Mouse (Mus musculus): ENCODE data around the gene Ccdc28b. TPM values are rescaled to one million over a fixed set of nuclear protein-coding genes. Genes with fewer than 3 reads are reported as not detected.

The Ccdc28b gene
- polyA plus RNA-seq, 1 experiment from 2014 or later = 55.0 TPM

DNA sequence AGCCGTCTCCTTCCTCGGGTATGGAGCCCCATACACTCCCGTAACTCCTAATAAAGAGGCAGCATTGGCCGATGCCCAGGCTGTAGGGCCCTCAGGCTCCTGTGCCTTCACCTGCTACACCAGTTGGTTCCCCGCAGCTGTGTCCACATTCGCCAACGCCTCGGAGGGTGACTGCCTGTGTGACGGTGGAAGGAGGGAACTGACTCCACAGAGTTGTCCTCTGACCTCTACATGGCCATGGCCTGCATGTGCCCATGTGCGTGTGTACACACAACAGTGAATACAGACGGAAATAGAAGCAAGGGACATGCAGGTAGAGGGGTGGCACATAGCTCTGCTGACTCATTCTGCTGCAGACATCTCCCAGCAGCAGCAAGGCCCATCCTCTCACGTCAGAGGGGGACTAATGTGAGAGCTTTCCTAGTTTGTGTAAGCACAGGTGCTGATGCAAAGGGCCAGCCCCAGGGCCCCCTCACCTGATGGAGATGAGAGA lies 14.6 kb downstream of the Ccdc28b start:
- WGBS = 72% methylated on average over 12 of the region's 12 CpGs
- Histone ChIP-seq H3K27me3 (ENCODE audit: control insufficient read depth, insufficient read depth, low read length) (no peaks in the 10 kb centered on the region), H3K36me3 (ENCODE audit: control insufficient read depth, insufficient read depth) (peaks cover 25% of the 10 kb centered on the region), H3K27ac (ENCODE audit: low read length) (peak overlapping the region; percentile 45; the same call in 1 of the 2 replicates), H3K9ac (ENCODE audit: low read length) (no peak overlapping the region), H3K9me3 (replicated peaks; ENCODE audit: control insufficient read depth, low read length) (no peaks in the 10 kb centered on the region), H3K4me2 (ENCODE audit: low read depth, low read length) (no peak overlapping the region), H3K4me3 (ENCODE audit: low read length) (no peak overlapping the region), H3K4me1 (ENCODE audit: control insufficient read depth, insufficient read depth, low read length) (peaks cover 11% of the 10 kb centered on the region)
- ATAC-seq (replicated peaks; ENCODE audit: extremely low read depth, insufficient read depth, low FRiP score) = no peak

DNA sequence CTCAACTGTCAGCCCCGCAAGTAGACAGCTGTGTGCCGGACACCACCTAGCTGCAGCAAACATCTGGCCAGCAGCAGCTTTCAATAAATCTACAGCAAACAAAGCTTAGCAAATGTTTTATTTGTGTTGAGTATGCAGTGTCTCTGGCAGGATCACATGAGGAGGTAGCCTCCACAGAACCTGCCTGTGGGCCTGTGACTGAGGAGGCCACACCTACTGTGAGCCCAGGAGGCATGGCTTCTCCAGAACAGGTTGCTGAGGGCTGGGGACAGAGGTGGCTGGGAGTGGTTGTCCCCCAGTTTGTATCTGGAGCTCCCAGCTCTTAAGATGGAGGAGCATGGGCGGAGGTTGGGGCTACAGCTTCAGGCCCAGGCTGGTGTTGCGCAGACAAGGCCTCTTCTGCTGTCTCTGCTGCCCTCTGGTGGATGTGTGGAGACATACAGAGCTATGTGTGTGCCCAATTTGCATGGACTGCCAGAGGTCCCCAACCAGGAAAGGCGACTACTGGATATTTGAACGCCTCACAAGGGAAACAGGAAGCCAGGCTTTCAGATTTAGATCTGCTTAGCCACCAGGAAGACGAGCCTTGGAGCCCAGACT lies 15.2 kb downstream of the Ccdc28b start:
- Histone ChIP-seq H3K27ac (ENCODE audit: low read length) (no peak overlapping the region; the same call in 1 of the 2 replicates), H3K36me3 (ENCODE audit: control insufficient read depth, insufficient read depth) (peaks cover 29% of the 10 kb centered on the region), H3K9me3 (replicated peaks; ENCODE audit: control insufficient read depth, low read length) (no peaks in the 10 kb centered on the region), H3K4me1 (ENCODE audit: control insufficient read depth, insufficient read depth, low read length) (peaks cover 4% of the 10 kb centered on the region), H3K27me3 (ENCODE audit: control insufficient read depth, insufficient read depth, low read length) (no peaks in the 10 kb centered on the region), H3K4me2 (ENCODE audit: low read depth, low read length) (no peak overlapping the region), H3K9ac (ENCODE audit: low read length) (peak overlapping the region; percentile 46; the same call in 1 of the 2 replicates), H3K4me3 (ENCODE audit: low read length) (no peak overlapping the region)
- 39% methylated on average over 7 of the region's 7 CpGs for WGBS
- peak; percentile 79 for ATAC-seq (replicated peaks; ENCODE audit: extremely low read depth, insufficient read depth, low FRiP score)

DNA sequence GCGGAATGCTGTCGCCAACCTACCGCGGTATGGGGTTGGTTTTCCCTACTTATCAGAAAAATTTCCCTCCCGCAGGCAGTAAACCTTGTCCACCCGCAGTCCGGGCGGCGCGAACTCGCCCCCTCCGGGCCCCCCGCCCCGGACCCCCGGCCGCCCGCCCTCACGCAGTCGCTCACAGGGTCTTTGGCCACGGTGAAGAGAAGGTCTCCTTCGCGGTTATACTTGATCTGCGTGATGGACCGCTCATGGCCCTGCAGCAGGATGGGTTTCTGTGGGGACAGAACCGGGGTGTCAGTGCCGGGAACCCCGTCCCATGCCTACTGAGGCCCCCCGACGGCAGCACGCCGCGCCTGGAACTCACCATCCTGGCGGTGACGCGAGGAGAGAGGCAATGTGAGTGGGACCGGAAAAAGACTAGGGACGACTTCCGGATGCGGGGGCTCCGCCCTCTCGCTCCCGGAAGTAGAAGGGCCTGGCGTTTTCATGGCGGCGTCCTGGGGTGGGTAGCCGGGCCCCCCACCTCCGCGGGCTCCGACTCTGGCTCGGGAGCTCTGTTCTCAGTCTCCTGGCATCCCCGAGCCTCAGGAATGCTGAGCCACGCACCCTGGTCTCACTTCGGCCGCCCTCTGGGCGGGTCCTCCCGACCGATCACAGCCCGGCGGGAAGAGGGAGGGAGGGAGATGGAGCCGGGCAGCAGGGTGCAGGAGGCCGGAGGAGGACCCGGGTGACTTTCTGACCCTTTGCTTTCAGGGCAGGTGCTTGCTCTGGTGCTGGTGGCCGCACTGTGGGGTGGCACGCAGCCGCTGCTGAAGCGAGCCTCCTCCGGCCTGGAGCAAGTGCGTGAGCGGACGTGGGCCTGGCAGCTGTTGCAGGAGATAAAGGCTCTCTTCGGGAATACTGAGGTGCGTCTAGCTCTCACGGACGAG lies 23.3 kb downstream of the Ccdc28b start, which contains the start of the genes Eif3i and Tmem234:
Gene Eif3i, minus strand, starts transcription at position 416 of the 926 bp plus-strand sequence.
Gene Tmem234, plus strand, starts transcription at position 436 of the 926 bp plus-strand sequence.
- WGBS = under 1% methylated on average over 74 of the region's 74 CpGs
- peak within 1 kb of the TSS; percentile 97 for H3K9ac ChIP-seq (ENCODE audit: low read length)
- peaks cover 17% of the 10 kb centered on the region for H3K4me1 ChIP-seq (ENCODE audit: control insufficient read depth, insufficient read depth, low read length)
- peak within 1 kb of the TSS; percentile 68 for H3K27ac ChIP-seq (ENCODE audit: low read length)
- peak within 1 kb of the TSS; percentile 75 for H3K4me2 ChIP-seq (ENCODE audit: low read depth, low read length)
- no peaks in the 10 kb centered on the region for H3K9me3 ChIP-seq (replicated peaks; ENCODE audit: control insufficient read depth, low read length)
- no peaks in the 10 kb centered on the region for H3K27me3 ChIP-seq (ENCODE audit: control insufficient read depth, insufficient read depth, low read length)
- peak within 1 kb of the TSS; percentile 96 for H3K4me3 ChIP-seq (ENCODE audit: low read length)
- ATAC-seq (replicated peaks; ENCODE audit: extremely low read depth, insufficient read depth, low FRiP score) = peak; percentile 86
- H3K36me3 ChIP-seq (ENCODE audit: control insufficient read depth, insufficient read depth) = peaks cover 16% of the 10 kb centered on the region

DNA sequence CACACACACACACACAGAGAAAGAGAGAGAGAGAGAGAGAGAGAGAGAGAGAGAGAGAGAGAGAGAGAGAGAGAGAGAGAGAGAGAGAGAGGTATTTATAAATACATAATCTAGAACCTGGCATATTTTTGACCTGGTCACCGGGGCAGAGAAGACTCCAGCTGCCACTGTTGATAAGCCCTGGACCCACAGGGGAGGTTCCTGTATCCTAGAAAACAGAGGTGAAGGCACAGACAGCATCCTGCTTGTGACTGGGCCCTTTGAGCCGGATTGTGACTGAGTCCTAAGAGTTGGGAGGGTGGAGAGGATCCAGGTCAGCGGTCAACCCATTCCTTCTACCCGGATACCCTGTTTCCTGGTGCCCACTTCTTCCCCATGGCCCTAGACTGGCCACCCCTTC lies 34.9 kb downstream of the Ccdc28b start:
- Histone ChIP-seq H3K4me1 (ENCODE audit: control insufficient read depth, insufficient read depth, low read length) (peaks cover 8% of the 10 kb centered on the region; the same call in 1 of the 2 replicates), H3K4me3 (ENCODE audit: low read length) (no peak overlapping the region), H3K9me3 (replicated peaks; ENCODE audit: control insufficient read depth, low read length) (no peaks in the 10 kb centered on the region), H3K9ac (ENCODE audit: low read length) (no peak overlapping the region), H3K27me3 (ENCODE audit: control insufficient read depth, insufficient read depth, low read length) (no peaks in the 10 kb centered on the region), H3K27ac (ENCODE audit: low read length) (no peak overlapping the region), H3K36me3 (ENCODE audit: control insufficient read depth, insufficient read depth) (peaks cover 31% of the 10 kb centered on the region), H3K4me2 (ENCODE audit: low read depth, low read length) (no peak overlapping the region)
- 60% methylated on average over 4 of the region's 4 CpGs for WGBS
- no peak for ATAC-seq (replicated peaks; ENCODE audit: extremely low read depth, insufficient read depth, low FRiP score)

DNA sequence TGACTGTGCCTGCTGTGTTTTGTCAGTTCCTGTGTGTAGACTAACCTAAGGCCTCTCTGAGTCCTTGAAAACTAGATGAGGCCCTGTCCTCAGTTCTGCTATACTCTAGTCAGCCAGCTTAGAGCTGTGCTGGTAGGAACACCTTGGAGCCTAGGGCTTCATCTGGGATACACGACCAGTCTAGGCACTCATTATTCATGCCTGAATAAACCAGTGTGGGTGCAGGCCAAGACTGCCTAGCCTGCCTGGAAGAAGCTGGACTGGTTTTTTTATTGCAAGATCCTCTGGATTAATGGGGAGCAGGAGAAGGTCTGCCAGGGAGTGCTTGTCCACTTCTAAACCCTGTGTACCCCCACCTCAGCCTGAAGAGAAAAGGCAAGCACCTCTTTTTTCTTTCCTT lies 36.8 kb downstream of the Ccdc28b start:
- WGBS = 59% methylated on average over 1 of the region's 1 CpGs
- H3K4me2 ChIP-seq (ENCODE audit: low read depth, low read length) = no peak overlapping the region
- no peak overlapping the region for H3K9ac ChIP-seq (ENCODE audit: low read length)
- H3K4me1 ChIP-seq (ENCODE audit: control insufficient read depth, insufficient read depth, low read length) = peaks cover 8% of the 10 kb centered on the region; the same call in 1 of the 2 replicates
- H3K27me3 ChIP-seq (ENCODE audit: control insufficient read depth, insufficient read depth, low read length) = no peaks in the 10 kb centered on the region
- no peak for ATAC-seq (replicated peaks; ENCODE audit: extremely low read depth, insufficient read depth, low FRiP score)
- no peaks in the 10 kb centered on the region for H3K9me3 ChIP-seq (replicated peaks; ENCODE audit: control insufficient read depth, low read length)
- no peak overlapping the region for H3K27ac ChIP-seq (ENCODE audit: low read length)
- no peak overlapping the region for H3K4me3 ChIP-seq (ENCODE audit: low read length)
- H3K36me3 ChIP-seq (ENCODE audit: control insufficient read depth, insufficient read depth) = peaks cover 15% of the 10 kb centered on the region

DNA sequence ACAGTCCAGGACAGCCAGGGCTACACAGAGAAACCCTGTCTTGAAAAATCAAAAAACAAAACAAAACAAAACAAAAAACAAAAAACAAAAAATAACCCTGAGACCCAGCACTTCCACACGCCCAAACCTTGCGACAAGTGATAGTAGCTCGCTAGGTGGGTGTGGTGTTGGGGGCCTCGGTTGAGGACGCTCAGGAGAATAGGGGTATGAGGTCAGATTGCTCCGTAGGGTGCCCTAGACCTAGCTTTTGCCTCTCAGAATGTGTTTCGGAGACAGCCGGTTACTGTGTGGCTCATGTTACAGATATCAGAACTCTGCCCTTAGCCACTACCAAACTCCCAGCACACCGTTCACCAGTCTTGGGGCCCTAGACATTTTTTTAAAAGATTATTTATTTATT lies 38.0 kb downstream of the Ccdc28b start:
- ATAC-seq (replicated peaks; ENCODE audit: extremely low read depth, insufficient read depth, low FRiP score) = no peak
- Histone ChIP-seq H3K9me3 (replicated peaks; ENCODE audit: control insufficient read depth, low read length) (no peaks in the 10 kb centered on the region), H3K27me3 (ENCODE audit: control insufficient read depth, insufficient read depth, low read length) (no peaks in the 10 kb centered on the region), H3K36me3 (ENCODE audit: control insufficient read depth, insufficient read depth) (peaks cover 4% of the 10 kb centered on the region), H3K4me3 (ENCODE audit: low read length) (no peak overlapping the region; the same call in 1 of the 2 replicates), H3K9ac (ENCODE audit: low read length) (no peak overlapping the region; the same call in 1 of the 2 replicates), H3K4me2 (ENCODE audit: low read depth, low read length) (peak overlapping the region; percentile 85; the same call in 1 of the 2 replicates), H3K27ac (ENCODE audit: low read length) (no peak overlapping the region), H3K4me1 (ENCODE audit: control insufficient read depth, insufficient read depth, low read length) (peaks cover 8% of the 10 kb centered on the region; the same call in 1 of the 2 replicates)
- 78% methylated on average over 9 of the region's 9 CpGs for WGBS

DNA sequence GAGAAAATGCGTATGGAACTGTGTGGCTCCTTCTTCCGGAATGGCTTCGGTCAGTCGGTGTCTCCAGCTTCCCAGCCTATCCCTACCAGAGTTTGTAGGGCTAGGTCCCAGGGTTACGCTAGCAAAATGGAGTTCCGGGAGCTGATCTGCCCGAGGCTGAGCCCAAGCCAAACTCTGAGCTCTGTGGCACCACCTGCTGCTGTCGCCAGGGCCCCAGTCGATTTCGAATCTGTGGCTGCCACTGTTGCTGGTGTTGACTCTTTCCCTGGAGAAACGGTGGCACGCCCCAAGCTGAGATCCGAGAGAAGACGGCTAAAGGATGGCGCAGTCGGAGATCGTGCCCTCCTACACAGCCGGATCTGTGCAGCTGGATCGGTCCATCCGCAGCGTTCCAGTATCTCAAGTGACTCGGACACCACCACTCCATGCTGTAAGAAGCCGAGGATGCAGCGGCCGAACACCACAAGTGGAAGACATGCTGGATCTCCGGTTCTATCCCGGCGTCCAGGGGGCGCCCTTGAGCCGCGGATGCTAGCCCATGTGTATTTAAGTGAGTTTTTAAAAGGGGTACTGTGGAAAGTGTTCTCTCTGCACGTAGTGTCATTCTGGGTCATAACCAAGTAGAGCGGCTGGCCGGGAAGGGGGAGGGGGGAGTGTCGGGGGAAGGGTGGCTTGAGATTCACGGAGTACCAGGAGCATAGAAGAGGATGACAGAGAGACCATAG lies 38.7 kb downstream of the Ccdc28b start:
- Histone ChIP-seq H3K9ac (ENCODE audit: low read length) (peak overlapping the region; percentile 76), H3K9me3 (replicated peaks; ENCODE audit: control insufficient read depth, low read length) (no peaks in the 10 kb centered on the region), H3K36me3 (ENCODE audit: control insufficient read depth, insufficient read depth) (no peaks in the 10 kb centered on the region), H3K27me3 (ENCODE audit: control insufficient read depth, insufficient read depth, low read length) (no peaks in the 10 kb centered on the region), H3K4me2 (ENCODE audit: low read depth, low read length) (peak overlapping the region; percentile 85), H3K4me3 (ENCODE audit: low read length) (peak overlapping the region; percentile 62), H3K4me1 (ENCODE audit: control insufficient read depth, insufficient read depth, low read length) (peaks cover 8% of the 10 kb centered on the region; the same call in 1 of the 2 replicates), H3K27ac (ENCODE audit: low read length) (peak overlapping the region; percentile 73)
- peak; percentile 69 for ATAC-seq (replicated peaks; ENCODE audit: extremely low read depth, insufficient read depth, low FRiP score)
- WGBS = 1% methylated on average over 36 of the region's 36 CpGs

DNA sequence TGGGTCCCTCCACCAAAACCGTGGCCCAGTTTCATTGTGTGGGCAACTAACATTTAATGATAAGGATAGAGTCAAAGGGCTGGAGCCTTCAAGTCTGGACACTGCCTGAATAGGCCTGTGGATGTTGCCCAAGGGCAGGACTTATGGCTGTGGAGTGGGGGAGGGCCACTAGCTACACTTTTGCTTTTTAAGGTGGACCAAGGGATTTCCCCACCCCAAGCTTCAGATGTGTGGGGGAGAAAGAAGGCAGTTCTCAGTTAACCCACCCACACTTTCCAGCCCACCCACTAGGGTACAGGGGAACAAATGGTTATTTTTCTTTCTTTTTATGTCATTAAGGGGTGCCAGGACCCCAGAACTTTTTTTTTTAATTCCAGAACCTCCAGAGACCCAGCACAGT lies 39.4 kb downstream of the Ccdc28b start:
- Histone ChIP-seq H3K36me3 (ENCODE audit: control insufficient read depth, insufficient read depth) (no peaks in the 10 kb centered on the region), H3K27me3 (ENCODE audit: control insufficient read depth, insufficient read depth, low read length) (no peaks in the 10 kb centered on the region), H3K9ac (ENCODE audit: low read length) (peak overlapping the region; percentile 76), H3K4me2 (ENCODE audit: low read depth, low read length) (peak overlapping the region; percentile 85), H3K4me3 (ENCODE audit: low read length) (peak overlapping the region; percentile 62), H3K4me1 (ENCODE audit: control insufficient read depth, insufficient read depth, low read length) (peaks cover 8% of the 10 kb centered on the region; the same call in 1 of the 2 replicates), H3K9me3 (replicated peaks; ENCODE audit: control insufficient read depth, low read length) (no peaks in the 10 kb centered on the region), H3K27ac (ENCODE audit: low read length) (peak overlapping the region; percentile 73)
- no peak; the same call in 1 of the 2 replicates for ATAC-seq (replicated peaks; ENCODE audit: extremely low read depth, insufficient read depth, low FRiP score)
- WGBS = 70% methylated on average over 1 of the region's 1 CpGs
